Mouse (Mus musculus) ovary, postnatal 14 days (tissue): ENCODE measurements around the gene St6gal1.

Experiments
- DNase-seq: peaks from one replicate; pipeline ENCODE4 v3.0.0; 2022; ENCODE audit warnings: low spot score

The St6gal1 gene

GRCm38 (mm10) chr16:23274005-23274404 lies 49.5 kb downstream of the St6gal1 start:
- no peak for DNase-seq

- DNase-seq = no peak
Measured at GRCm38 (mm10) chr16:23274606-23275310, 50.2 kb downstream of the St6gal1 start.

- DNase-seq = no peak
Measured at GRCm38 (mm10) chr16:23275661-23276060, 51.1 kb downstream of the St6gal1 start.

- DNase-seq = no peak
Measured at GRCm38 (mm10) chr16:23279879-23280741, 55.6 kb downstream of the St6gal1 start.

GRCm38 (mm10) chr16:23280742-23281090 lies 56.2 kb downstream of the St6gal1 start:
- DNase-seq = no peak

- DNase-seq = no peak
Measured at GRCm38 (mm10) chr16:23282241-23282640, 57.7 kb downstream of the St6gal1 start.

GRCm38 (mm10) chr16:23282941-23283340 lies 58.4 kb downstream of the St6gal1 start:
- DNase-seq = no peak

GRCm38 (mm10) chr16:23283677-23284076 lies 59.1 kb downstream of the St6gal1 start:
- DNase-seq = no peak

- DNase-seq = no peak
Measured at GRCm38 (mm10) chr16:23284470-23285394, 60.2 kb downstream of the St6gal1 start.

- DNase-seq = no peak
Measured at GRCm38 (mm10) chr16:23286380-23287097, 62.0 kb downstream of the St6gal1 start.

GRCm38 (mm10) chr16:23287312-23288040 lies 62.9 kb downstream of the St6gal1 start:
- DNase-seq = no peak

- no peak for DNase-seq
Measured at GRCm38 (mm10) chr16:23288103-23288502, 63.6 kb downstream of the St6gal1 start.

- no peak for DNase-seq
Measured at GRCm38 (mm10) chr16:23289424-23289823, 64.9 kb downstream of the St6gal1 start.

GRCm38 (mm10) chr16:23290171-23290570 lies 65.6 kb downstream of the St6gal1 start:
- no peak for DNase-seq

GRCm38 (mm10) chr16:23291521-23291920 lies 67.0 kb downstream of the St6gal1 start:
- DNase-seq = no peak

GRCm38 (mm10) chr16:23294236-23294635 lies 69.7 kb downstream of the St6gal1 start:
- no peak for DNase-seq

- DNase-seq = no peak
Measured at GRCm38 (mm10) chr16:23294747-23295146, 70.2 kb downstream of the St6gal1 start.

- no peak for DNase-seq
Measured at GRCm38 (mm10) chr16:23295720-23296119, 71.2 kb downstream of the St6gal1 start.

- DNase-seq = no peak
Measured at GRCm38 (mm10) chr16:23296721-23297120, 72.2 kb downstream of the St6gal1 start.

- no peak for DNase-seq
Measured at GRCm38 (mm10) chr16:23298441-23298840, 73.9 kb downstream of the St6gal1 start.

- DNase-seq = no peak
Measured at GRCm38 (mm10) chr16:23298911-23299310, 74.4 kb downstream of the St6gal1 start.
